Mouse (Mus musculus): ENCODE data around the gene Mid1.

DNA sequence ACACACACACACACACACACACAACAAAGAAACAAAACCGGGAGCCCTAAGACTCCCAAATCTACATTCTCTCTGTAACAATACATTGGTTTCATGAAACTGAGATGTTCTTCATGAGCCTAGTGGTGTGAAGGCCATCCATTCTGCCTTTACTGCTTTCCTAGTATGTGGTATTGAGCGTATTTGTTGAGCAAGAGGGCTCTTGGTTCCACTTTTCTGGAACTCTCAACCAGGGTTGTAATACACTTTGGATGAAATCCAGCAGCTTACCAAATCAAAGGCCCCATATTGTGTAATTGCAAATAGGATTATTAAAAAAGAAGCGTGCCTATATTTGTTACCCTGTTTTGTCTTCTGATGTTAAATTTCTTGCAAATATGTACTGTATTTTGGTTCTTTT is 122.7 kb downstream of the Mid1 start:
- TF ChIP-seq POLR2A (IDR thresholded peaks at IDR 0.05; ENCODE audit: low read depth, low read length) (no peak), CTCF (conservative IDR thresholded peaks at IDR 0.05; ENCODE audit: insufficient read depth, insufficient read length, low read depth, low read length) (no peak)

Data from kidney, adult 2 months (tissue).